Mouse (Mus musculus) spleen, adult 2 months (tissue): ENCODE measurements around the gene Fam189b. TPM values are rescaled to one million over a fixed set of nuclear protein-coding genes. Genes with fewer than 3 reads are reported as not detected.

Experiments used
- DNase-seq, 2 experiments: peaks; one replicate each; pipeline versions ENCODE4 v3.0.0 to v3.0.0-alpha.2; 2012 to 2021; ENCODE audit warnings: low spot score in 2 of 2, low read depth in 1 of 2
- H3K27ac ChIP-seq: fragments of 200-500 bp; 2 replicates; pipeline ENCODE4 v1.5.1; 2012; ENCODE audit warnings: low read length, inconsistent platforms; ENCODE audit not compliant: insufficient read depth
- H3K27me3 ChIP-seq: fragments of 200-500 bp; 2 replicates; pipeline ENCODE4 v1.6.1; 2012; ENCODE audit warnings: mild to moderate bottlenecking, moderate library complexity, low read length, inconsistent platforms; ENCODE audit not compliant: control insufficient read depth, insufficient read depth
- H3K36me3 ChIP-seq: fragments of 200-500 bp; 2 replicates; pipeline ENCODE4 v1.6.1; 2012; ENCODE audit warnings: mild to moderate bottlenecking, low read length, inconsistent platforms; ENCODE audit not compliant: control insufficient read depth, insufficient read depth
- H3K4me1 ChIP-seq: fragments of 200-500 bp; 2 replicates; pipeline ENCODE4 v1.6.1; 2011; ENCODE audit warnings: inconsistent platforms; ENCODE audit not compliant: control insufficient read depth, insufficient read depth, insufficient read length
- H3K4me3 ChIP-seq: fragments of 200-500 bp; 2 replicates; pipeline ENCODE4 v1.5.1; 2011; ENCODE audit warnings: mild to moderate bottlenecking, inconsistent platforms; ENCODE audit not compliant: insufficient read depth, insufficient read length; ENCODE audit errors: extremely low read depth
- CTCF ChIP-seq: fragments of 200-500 bp; IDR thresholded peaks from 2 replicates; pipeline ENCODE4 v1.5.1; 2011; ENCODE audit warnings: mild to moderate bottlenecking, inconsistent platforms; ENCODE audit not compliant: insufficient read depth, insufficient read length, insufficient replicate concordance; ENCODE audit errors: extremely low read depth
- POLR2A ChIP-seq: fragments of 200-500 bp; IDR thresholded peaks from 2 replicates; pipeline ENCODE4 v1.6.1; 2011; ENCODE audit warnings: low read depth, low read length, inconsistent platforms
- WGBS: fragments of 180-500 bp; shearing (Covaris S2); methylation state at CpG from one replicate; pipeline ENCODE4 v1.1.7; 2018; 5-methylcytosine and 5-hydroxymethylcytosine counted together
- polyA plus RNA-seq: library from polyadenylated mRNA; depleted of rRNA; stranded (reverse); fragments of >200 nt; gene quantifications from 2 replicates; pipeline ENCODE4 v1.2.3, GENCODE M21; 2012; rRNA removed

Gene Fam189b
- 104 and 115 TPM in 2 replicates for polyA plus RNA-seq

DNA sequence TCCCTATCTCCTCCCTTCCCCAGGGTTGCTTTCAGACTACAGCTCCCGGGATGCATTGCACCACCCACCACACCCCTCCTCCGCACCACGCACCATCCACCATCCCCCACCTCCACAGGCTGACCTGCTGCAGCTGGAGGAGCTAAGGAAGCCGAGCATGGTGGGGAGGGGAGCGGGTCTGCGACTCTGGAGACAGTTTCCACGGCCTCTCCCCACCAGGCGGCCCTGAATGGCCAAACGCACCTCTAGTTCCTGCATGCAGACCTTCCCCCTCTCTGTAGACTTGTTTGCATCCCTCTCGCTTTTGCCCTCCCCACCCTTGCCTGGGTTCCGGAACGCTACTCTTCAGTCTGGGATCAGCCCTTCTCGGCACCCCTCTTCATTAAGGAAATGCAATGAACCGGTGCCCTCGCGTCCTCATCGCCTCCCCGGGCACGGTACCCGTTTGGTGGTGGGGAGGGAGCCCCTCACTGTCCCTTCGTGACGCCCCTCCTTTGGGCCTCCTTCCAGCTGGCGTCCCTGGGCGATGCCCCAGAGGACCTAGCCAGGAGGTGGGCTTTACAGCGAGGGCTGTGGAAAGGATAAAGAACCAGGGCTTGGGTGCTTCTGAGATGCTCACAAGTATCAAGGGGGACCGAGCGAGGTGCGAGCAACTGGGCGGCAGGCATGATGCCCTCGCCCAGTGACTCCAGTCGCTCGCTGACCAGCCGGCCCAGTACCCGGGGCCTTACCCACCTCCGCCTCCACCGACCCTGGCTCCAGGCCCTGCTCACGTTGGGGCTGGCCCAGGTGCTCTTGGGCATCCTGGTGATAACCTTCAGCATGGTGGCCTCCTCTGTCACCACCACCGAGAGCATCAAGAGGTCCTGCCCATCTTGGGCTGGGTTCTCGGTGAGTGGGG is at the start of gene Fam189b:
Gene Fam189b (plus strand): TSS at position 86 of the 901 bp plus-strand sequence.
- no peak for TF ChIP-seq CTCF
- TF ChIP-seq POLR2A, result no peak
- WGBS, result 16% methylated on average over 38 of the region's 39 CpGs
- peaks cover 11% of the 10 kb centered on the region for H3K36me3 ChIP-seq
- no peaks in the 10 kb centered on the region for H3K27me3 ChIP-seq
- peak in 1 of 2 experiments; percentile 59 for DNase-seq
- H3K4me3 ChIP-seq, result peak within 1 kb of the TSS; percentile 68
- peak within 1 kb of the TSS; percentile 63 for H3K27ac ChIP-seq
- H3K4me1 ChIP-seq, result peaks cover 28% of the 10 kb centered on the region

DNA sequence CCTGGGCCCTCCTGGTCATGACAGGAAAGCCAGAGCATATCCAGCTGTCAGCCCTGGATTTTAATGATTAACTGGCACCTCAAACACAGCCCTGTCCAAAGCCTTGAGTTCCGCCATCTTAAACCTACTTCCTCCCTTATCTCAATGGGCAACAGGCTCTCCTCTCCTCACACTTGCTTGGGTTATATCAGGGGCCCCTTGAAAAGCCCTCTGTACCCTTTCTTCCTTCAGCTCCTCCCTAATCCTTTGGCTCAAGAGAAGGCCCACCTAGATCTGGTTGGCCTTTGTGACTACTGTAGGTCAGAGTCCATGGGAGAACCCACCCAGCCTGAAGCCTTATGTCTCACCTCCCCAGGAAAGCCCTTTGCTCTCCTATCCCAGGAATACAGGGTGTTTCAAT is 49.2 kb upstream of the Fam189b start:
- no peak for TF ChIP-seq CTCF
- TF ChIP-seq POLR2A, result no peak
- no peaks in the 10 kb centered on the region for H3K27me3 ChIP-seq
- H3K36me3 ChIP-seq, result no peaks in the 10 kb centered on the region
- H3K4me3 ChIP-seq, result no peak overlapping the region
- no peak for DNase-seq
- no peak overlapping the region for H3K27ac ChIP-seq
- 65% methylated on average over 1 of the region's 1 CpGs for WGBS
- no peaks in the 10 kb centered on the region for H3K4me1 ChIP-seq

DNA sequence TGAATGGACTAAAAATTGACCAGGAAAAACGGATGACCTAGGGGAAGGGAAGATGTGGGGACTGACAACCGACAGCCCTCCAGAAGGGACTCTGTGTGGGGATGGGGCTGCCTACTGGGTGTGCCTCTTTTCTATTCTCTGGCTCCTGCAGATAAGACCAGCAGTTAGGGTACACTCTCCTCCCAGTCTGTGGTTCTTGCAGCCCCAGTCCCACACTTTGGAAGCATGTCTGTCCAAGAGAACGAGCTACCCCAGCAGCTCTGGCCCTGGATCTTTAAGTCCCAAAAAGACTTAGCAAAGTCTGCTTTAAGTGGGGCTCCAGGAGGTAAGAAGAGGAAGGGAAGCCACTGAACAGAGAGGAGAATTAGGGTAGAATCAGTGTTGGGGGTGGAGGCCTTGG is 47.0 kb upstream of the Fam189b start, which contains the start of gene Pklr:
Gene Pklr (plus strand): TSS at position 185 of the 400 bp plus-strand sequence.
- WGBS, result 57% methylated on average over 3 of the region's 3 CpGs
- no peak within 1 kb of the TSS for H3K4me3 ChIP-seq
- H3K27ac ChIP-seq, result no peak within 1 kb of the TSS
- no peaks in the 10 kb centered on the region for H3K4me1 ChIP-seq
- no peak for TF ChIP-seq POLR2A
- TF ChIP-seq CTCF, result no peak
- DNase-seq, result no peak
- H3K36me3 ChIP-seq, result no peaks in the 10 kb centered on the region
- no peaks in the 10 kb centered on the region for H3K27me3 ChIP-seq

DNA sequence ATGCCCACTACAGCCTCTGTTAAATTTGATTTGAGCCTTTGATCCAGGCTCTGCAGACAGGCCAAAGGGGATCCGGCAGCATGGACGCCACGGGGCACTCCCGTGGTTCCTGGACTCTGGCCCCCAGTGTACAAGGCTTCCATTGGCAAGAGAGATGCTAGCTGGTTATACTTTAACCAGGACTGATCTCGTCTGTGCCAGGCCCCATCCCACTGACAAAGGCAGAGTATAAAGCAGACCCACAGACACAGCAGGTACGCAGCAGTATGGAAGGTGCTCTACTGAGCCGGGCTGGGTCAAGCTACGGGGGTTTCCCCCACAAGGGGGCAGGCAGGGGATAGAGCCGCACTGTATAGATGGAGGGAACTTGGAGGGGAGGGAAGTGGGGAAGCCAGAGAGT is 46.6 kb upstream of the Fam189b start:
- no peak for DNase-seq
- WGBS, result 45% methylated on average over 9 of the region's 9 CpGs
- no peak for TF ChIP-seq POLR2A
- TF ChIP-seq CTCF, result no peak
- H3K27me3 ChIP-seq, result no peaks in the 10 kb centered on the region
- no peaks in the 10 kb centered on the region for H3K4me1 ChIP-seq
- no peak overlapping the region for H3K27ac ChIP-seq
- no peaks in the 10 kb centered on the region for H3K36me3 ChIP-seq
- no peak overlapping the region for H3K4me3 ChIP-seq

- 69% methylated on average over 10 of the region's 10 CpGs for WGBS
- Histone ChIP-seq H3K36me3 (no peaks in the 10 kb centered on the region), H3K4me1 (no peaks in the 10 kb centered on the region), H3K4me3 (no peak overlapping the region), H3K27me3 (no peaks in the 10 kb centered on the region), H3K27ac (no peak overlapping the region)
- no peak for TF ChIP-seq CTCF
- TF ChIP-seq POLR2A, result no peak
- no peak for DNase-seq
Observed at GRCm38 (mm10) chr3:89144821-89145220, 38.1 kb upstream of the Fam189b start.

- no peak overlapping the region for H3K27ac ChIP-seq
- DNase-seq, result no peak
- H3K27me3 ChIP-seq, result no peaks in the 10 kb centered on the region
- H3K4me1 ChIP-seq, result no peaks in the 10 kb centered on the region
- H3K4me3 ChIP-seq, result no peak overlapping the region
- H3K36me3 ChIP-seq, result no peaks in the 10 kb centered on the region
- TF ChIP-seq POLR2A (no peak), CTCF (no peak)
- 80% methylated on average over 8 of the region's 8 CpGs for WGBS
Observed at GRCm38 (mm10) chr3:89145566-89145965, 37.4 kb upstream of the Fam189b start.
